Mouse (Mus musculus) G1E (cell line): ENCODE data around the gene 1700021F07Rik.

Experiments used
- CTCF ChIP-seq: IDR thresholded peaks from 2 replicates; pipeline ENCODE4 v1.5.1; 2012; ENCODE audit warnings: low read depth, low read length, inconsistent platforms, mixed read lengths
- GATA1 ChIP-seq: IDR thresholded peaks from 2 replicates; pipeline ENCODE4 v1.6.1; 2012; ENCODE audit warnings: borderline replicate concordance, low read length, inconsistent platforms, mixed read lengths
- POLR2AphosphoS5 ChIP-seq: IDR thresholded peaks from 2 replicates; pipeline ENCODE4 v1.6.1; 2012; ENCODE audit warnings: low read depth, low read length, inconsistent platforms; ENCODE audit not compliant: insufficient replicate concordance

GRCm38 (mm10) chr2:173564179-173564578, 41.8 kb downstream of the 1700021F07Rik start:
- TF ChIP-seq CTCF, result no peak
- TF ChIP-seq GATA1, result no peak
- no peak for TF ChIP-seq POLR2AphosphoS5
